Mouse (Mus musculus) intestine, postnatal 0 days (tissue): ENCODE measurements around the gene Gata3. TPM values are rescaled to one million over a fixed set of nuclear protein-coding genes. Genes with fewer than 3 reads are reported as not detected.

ENCODE experiments used
- ATAC-seq: fragments of 200-750 bp; cut with Nextera tagmentation; 2 replicates; pipeline ENCODE4 v1.8.0; 2017; ENCODE audit warnings: mild to moderate bottlenecking, moderate TSS enrichment, moderate library complexity
- H3K27ac ChIP-seq: fragments of 300-500 bp; sonication (generic); 2 replicates; pipeline ENCODE4 v1.5.1; 2014; ENCODE audit warnings: mild to moderate bottlenecking, low read depth, low read length, moderate library complexity
- H3K27me3 ChIP-seq: fragments of 300-500 bp; sonication (generic); replicated peaks from 2 replicates; pipeline ENCODE4 v1.6.1; 2014; ENCODE audit warnings: low read length, mixed read lengths; ENCODE audit not compliant: control insufficient read depth, insufficient read depth
- H3K36me3 ChIP-seq: fragments of 300-500 bp; sonication (generic); 2 replicates; pipeline ENCODE4 v1.6.1; 2014; ENCODE audit warnings: mild to moderate bottlenecking, moderate library complexity; ENCODE audit not compliant: control insufficient read depth, insufficient read depth
- H3K4me1 ChIP-seq: fragments of 300-500 bp; sonication (generic); replicated peaks from 2 replicates; pipeline ENCODE4 v1.6.1; 2014; ENCODE audit warnings: antibody characterized with exemption, low read length, mixed read lengths; ENCODE audit not compliant: control insufficient read depth, insufficient read depth
- H3K4me2 ChIP-seq: fragments of 300-500 bp; sonication (generic); replicated peaks from 2 replicates; pipeline ENCODE4 v1.6.1; 2014; ENCODE audit warnings: low read depth, mild to moderate bottlenecking, moderate library complexity
- H3K4me3 ChIP-seq: fragments of 300-500 bp; sonication (generic); 2 replicates; pipeline ENCODE4 v1.5.1; 2014; ENCODE audit warnings: low read depth, low read length
- H3K9ac ChIP-seq: fragments of 300-500 bp; sonication (generic); 2 replicates; pipeline ENCODE4 v1.6.1; 2014; ENCODE audit warnings: mild to moderate bottlenecking, low read depth, low read length
- H3K9me3 ChIP-seq: fragments of 300-500 bp; sonication (generic); 2 replicates; pipeline ENCODE4 v1.6.1; 2016; ENCODE audit warnings: mixed run types; ENCODE audit not compliant: control insufficient read depth
- CTCF ChIP-seq: sonication (generic); IDR thresholded peaks from 2 replicates; pipeline ENCODE4 v1.5.1; 2016; ENCODE audit warnings: low read depth, mild to moderate bottlenecking, control low read depth, antibody characterized with exemption, moderate library complexity
- WGBS: fragments of 180-500 bp; shearing (Covaris S2); extraction: QIAGEN DNeasy Blood & Tissue Kit; methylation state at CpG from one replicate; pipeline ENCODE4 v1.1.7; 2014; 5-methylcytosine and 5-hydroxymethylcytosine counted together
- polyA plus RNA-seq: library from polyadenylated mRNA; unstranded; fragments of >200 nt; fragmentation: Nextera tagmentation; extraction: Ambion mirVana; gene quantifications from 2 replicates; pipeline ENCODE4 v1.2.1, GENCODE M21; 2015

Gene Gata3
- polyA plus RNA-seq, 1 experiment from 2014 or later, result 0.59 TPM

GRCm38 (mm10) chr2:9867092-9867825 lies 22.6 kb downstream of the Gata3 start:
- Histone ChIP-seq H3K36me3 (no peaks in the 10 kb centered on the region), H3K4me2 (no peak overlapping the region), H3K27ac (no peak overlapping the region), H3K9ac (no peak overlapping the region), H3K4me1 (no peaks in the 10 kb centered on the region), H3K9me3 (no peaks in the 10 kb centered on the region), H3K27me3 (0 out of 2 replicates have a peak, but pooled peaks cover 5% of the 10 kb centered on the region), H3K4me3 (no peak overlapping the region)
- WGBS, result 66% methylated on average over 12 of the region's 12 CpGs
- TF ChIP-seq CTCF, result no peak
- no peak for ATAC-seq

- Histone ChIP-seq H3K4me1 (no peaks in the 10 kb centered on the region), H3K9ac (no peak overlapping the region), H3K36me3 (no peaks in the 10 kb centered on the region), H3K4me3 (no peak overlapping the region), H3K9me3 (no peaks in the 10 kb centered on the region), H3K27me3 (no peaks in the 10 kb centered on the region), H3K4me2 (no peak overlapping the region), H3K27ac (no peak overlapping the region)
- no peak for TF ChIP-seq CTCF
- 81% methylated on average over 5 of the region's 5 CpGs for WGBS
- ATAC-seq, result no peak
These were observed 29.1 kb downstream of the Gata3 start for GRCm38 (mm10) chr2:9860698-9861097.

- TF ChIP-seq CTCF, result no peak
- H3K27ac ChIP-seq, result no peak overlapping the region
- 53% methylated on average over 4 of the region's 4 CpGs for WGBS
- H3K27me3 ChIP-seq, result no peaks in the 10 kb centered on the region
- H3K4me1 ChIP-seq, result no peaks in the 10 kb centered on the region
- H3K36me3 ChIP-seq, result no peaks in the 10 kb centered on the region
- no peaks in the 10 kb centered on the region for H3K9me3 ChIP-seq
- H3K4me2 ChIP-seq, result no peak overlapping the region
- no peak overlapping the region for H3K9ac ChIP-seq
- no peak overlapping the region for H3K4me3 ChIP-seq
- ATAC-seq, result no peak
These were observed 34.0 kb downstream of the Gata3 start for GRCm38 (mm10) chr2:9855861-9856260.

- Histone ChIP-seq H3K4me2 (no peak overlapping the region), H3K9me3 (no peaks in the 10 kb centered on the region), H3K4me1 (no peaks in the 10 kb centered on the region), H3K27ac (no peak overlapping the region), H3K9ac (no peak overlapping the region), H3K36me3 (no peaks in the 10 kb centered on the region), H3K4me3 (no peak overlapping the region), H3K27me3 (no peaks in the 10 kb centered on the region)
- ATAC-seq, result no peak
- no peak for TF ChIP-seq CTCF
- WGBS, result 38% methylated on average over 13 of the region's 13 CpGs
These were observed 36.8 kb downstream of the Gata3 start for GRCm38 (mm10) chr2:9852851-9853576.

GRCm38 (mm10) chr2:9835195-9835594 lies 54.6 kb downstream of the Gata3 start:
- TF ChIP-seq CTCF, result no peak
- Histone ChIP-seq H3K27me3 (no peaks in the 10 kb centered on the region), H3K36me3 (no peaks in the 10 kb centered on the region), H3K4me1 (no peaks in the 10 kb centered on the region), H3K9ac (no peak overlapping the region), H3K4me2 (no peak overlapping the region), H3K27ac (no peak overlapping the region), H3K4me3 (no peak overlapping the region), H3K9me3 (no peaks in the 10 kb centered on the region)
- ATAC-seq, result no peak
- WGBS, result 65% methylated on average over 7 of the region's 7 CpGs

GRCm38 (mm10) chr2:9833712-9834111 lies 56.1 kb downstream of the Gata3 start:
- Histone ChIP-seq H3K27ac (no peak overlapping the region), H3K27me3 (no peaks in the 10 kb centered on the region), H3K4me2 (no peak overlapping the region), H3K9ac (no peak overlapping the region), H3K4me3 (no peak overlapping the region), H3K36me3 (no peaks in the 10 kb centered on the region), H3K9me3 (no peaks in the 10 kb centered on the region), H3K4me1 (no peaks in the 10 kb centered on the region)
- 77% methylated on average over 7 of the region's 7 CpGs for WGBS
- TF ChIP-seq CTCF, result no peak
- no peak for ATAC-seq
